Mouse (Mus musculus) liver, embryonic 14.5 days (tissue): ENCODE measurements around the gene Dtx1.
A peak's percentile ranks its signal among the peaks of the same experiment; 100 is the strongest.

Experiments
- CTCF ChIP-seq: IDR thresholded peaks from 2 replicates; pipeline ENCODE4 v1.5.1; 2016; ENCODE audit warnings: antibody characterized with exemption, low read depth, control low read depth
- EP300 ChIP-seq: IDR thresholded peaks from 2 replicates; pipeline ENCODE4 v1.6.1; 2016; ENCODE audit warnings: antibody characterized with exemption, low read depth

- TF ChIP-seq CTCF (peak; percentile 22; the same call in 1 of the 2 replicates), EP300 (no peak)
Measured at GRCm38 (mm10) chr5:120718600-120719378, 7.1 kb upstream of the Dtx1 start.
